Comparison of ENCODE assay signal across 8 mouse cellular contexts in genomic region chr10:84450654-84451053, GRCm38 (mm10). TPM values are rescaled to one million over a fixed set of nuclear protein-coding genes. Genes with fewer than 3 reads are reported as not detected.
DNase-seq lines count a peak whose midpoint lies in the region; ATAC-seq and TF ChIP-seq lines count a peak whose summit lies in the region.

No protein-coding gene starts in this region.

- H3K9me3 ChIP-seq in lung, postnatal 0 days (ENCODE audit: low read length), result no peaks in the 10 kb centered on the region

- TF ChIP-seq CTCF in bone marrow macrophage, adult 2 months (IDR thresholded peaks at IDR 0.05; ENCODE audit: low read depth, low read length), result peak; percentile 87
- peak; percentile 91 for TF ChIP-seq CTCF in lung, postnatal 0 days (IDR thresholded peaks at IDR 0.05)

- DNase-seq in CD8-positive naive resting alpha-beta T cell, adult 2 months (ENCODE audit: low read depth in 2 of 2, low spot score in 2 of 2), result peak; percentile 23 to 31
- peak; percentile 83 for DNase-seq in fibroblast of lung, adult 2 months (ENCODE audit: low read depth)
- peak; percentile 83 to 91 for DNase-seq in heart, postnatal 36 days
- DNase-seq in large intestine, adult 2 months (ENCODE audit: low read depth, low spot score), result peak; percentile 67
- DNase-seq in lung, postnatal 0 days (ENCODE audit: low spot score), result peak; percentile 89
- DNase-seq in retina, adult 2 months (ENCODE audit: low read depth, low spot score), result peak; percentile 49
- DNase-seq in thymus, postnatal 14 days, result peak; percentile 77

- no peaks in the 10 kb centered on the region for H3K27me3 ChIP-seq in lung, postnatal 0 days (replicated peaks; ENCODE audit: insufficient read depth, low read length)

- peak; percentile 65; the same call in 1 of the 2 replicates for ATAC-seq in lung, postnatal 0 days

- 3% methylated on average over 10 of the region's 10 CpGs for WGBS in large intestine, adult 2 months
- 3% methylated on average over 10 of the region's 10 CpGs for WGBS in lung, postnatal 0 days

- H3K4me1 ChIP-seq in bone marrow macrophage, adult 2 months (ENCODE audit: control insufficient read depth, insufficient read depth, low read length), result peaks cover 2% of the 10 kb centered on the region; the same call in 1 of the 2 replicates
- no peaks in the 10 kb centered on the region for H3K4me1 ChIP-seq in lung, postnatal 0 days (ENCODE audit: insufficient read depth, low read depth, low read length)

- H3K4me2 ChIP-seq in lung, postnatal 0 days (replicated peaks; ENCODE audit: low read depth, low read length), result no peak overlapping the region

- intact Hi-C loops in heart, postnatal 36 days (cut with DNase I), result loop anchor here (1.0 kb wide), 1 partner anchor 631 kb away; no protein-coding TSS in a partner anchor

- no peak overlapping the region for H3K4me3 ChIP-seq in bone marrow macrophage, adult 2 months (ENCODE audit: insufficient read depth, low read length)
- no peak overlapping the region for H3K4me3 ChIP-seq in lung, postnatal 0 days (ENCODE audit: low read depth, low read length)

- no peaks in the 10 kb centered on the region for H3K36me3 ChIP-seq in lung, postnatal 0 days (ENCODE audit: insufficient read depth, low read length)

- H3K27ac ChIP-seq in bone marrow macrophage, adult 2 months (ENCODE audit: insufficient read depth, low read depth, low read length), result no peak overlapping the region
- H3K27ac ChIP-seq in lung, postnatal 0 days (ENCODE audit: low read length), result no peak overlapping the region

- no peak for TF ChIP-seq EP300 in lung, postnatal 0 days (IDR thresholded peaks at IDR 0.05)

- no peak for TF ChIP-seq POLR2A in bone marrow macrophage, adult 2 months (IDR thresholded peaks at IDR 0.05; ENCODE audit: borderline replicate concordance, low read depth, low read length)

- H3K9ac ChIP-seq in lung, postnatal 0 days (replicated peaks; ENCODE audit: low read depth), result no peak overlapping the region

RNA-seq across cellular contexts. Expression of gene Nuak1, which starts 10.3 kb away (rescaled TPM):
- polyA plus RNA-seq in bone marrow macrophage, adult 2 months (2012; ENCODE audit: insufficient read depth, insufficient read length, missing spikeins), result 11.4 and 13.4 TPM in 2 replicates
- 10 to 100 TPM; 24.6 to 36.3 TPM for total RNA-seq in heart, postnatal 36 days (2021)
- polyA plus RNA-seq in large intestine, adult 2 months (2012; rRNA removed), result 1.5 and 3.5 TPM in 2 replicates
- 2.2 and 2.3 TPM in 2 replicates for polyA plus RNA-seq in lung, postnatal 0 days (2015; fragmentation: Nextera tagmentation; extraction: Ambion mirVana)

Comparison
In these comparisons a context has a peak if more than half of its experiments do, and no peak if none do; other contexts are left out.
1. DNase-seq: peak in every context shown above with its lines; median percentile 89 in lung, postnatal 0 days; 87 in heart, postnatal 36 days; 83 in fibroblast of lung, adult 2 months; 77 in thymus, postnatal 14 days; 67 in large intestine, adult 2 months; 49 in retina, adult 2 months; 27 in CD8-positive naive resting alpha-beta T cell, adult 2 months.